In the genomic region with DNA sequence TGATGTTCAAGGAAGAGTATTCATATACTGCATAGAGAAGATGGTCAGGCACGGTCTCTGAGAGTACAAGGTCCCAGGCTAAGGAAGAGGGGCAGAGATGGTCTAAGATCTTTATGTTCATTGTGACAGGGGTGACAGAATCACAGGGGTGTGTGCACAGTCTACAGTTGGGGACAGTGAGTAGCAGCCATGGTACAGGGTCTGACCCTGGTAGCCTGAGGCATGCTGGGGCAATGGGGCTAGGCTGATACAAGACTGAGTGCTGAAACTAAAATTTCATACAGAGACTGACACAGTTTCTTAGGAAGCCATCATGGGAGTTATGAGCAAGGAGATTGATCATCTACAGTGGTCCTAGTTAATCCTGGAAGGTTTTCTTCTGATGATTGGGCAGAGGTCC, we compare ENCODE assay signal across 9 mouse cellular contexts. TPM values are rescaled to one million over a fixed set of nuclear protein-coding genes. Genes with fewer than 3 reads are reported as not detected.
A peak's percentile ranks its signal among the peaks of the same experiment; 100 is the strongest.
DNase-seq lines count a peak whose midpoint lies in the region; ATAC-seq lines count a peak whose summit lies in the region.
"Had no signal": no experiment of that assay in that cellular context is flagged by ENCODE, and none has a peak within 500 bp of the region (broad histone marks: within the 10 kb centered on the region; RNA-seq: fewer than 3 reads in every experiment).

No protein-coding gene starts in this region.

- ATAC-seq in kidney, embryonic 16.5 days (ENCODE audit: low FRiP score, low TSS enrichment) = no peak
- ATAC-seq in embryonic facial prominence, embryonic 15.5 days (ENCODE audit: insufficient number of reproducible peaks, low FRiP score, low TSS enrichment, low read depth) = no peak
- no peak for ATAC-seq in hindbrain, embryonic 12.5 days (ENCODE audit: low FRiP score)
- no peak for ATAC-seq in midbrain, embryonic 16.5 days

- H3K4me2 ChIP-seq in kidney, embryonic 16.5 days (replicated peaks; ENCODE audit: low read depth, low read length) = peak overlapping the region; percentile 65
- H3K4me2 ChIP-seq in embryonic facial prominence, embryonic 15.5 days (replicated peaks) = peak overlapping the region; percentile 76
- peak overlapping the region; percentile 68 for H3K4me2 ChIP-seq in hindbrain, embryonic 12.5 days (replicated peaks)
- H3K4me2 ChIP-seq in midbrain, embryonic 16.5 days (ENCODE audit: low read length) = peak overlapping the region; percentile 93

- peak overlapping the region; percentile 83; the same call in 1 of the 2 replicates for H3K4me3 ChIP-seq in kidney, embryonic 16.5 days (ENCODE audit: low read length)
- peak overlapping the region; percentile 87; the same call in 1 of the 2 replicates for H3K4me3 ChIP-seq in embryonic facial prominence, embryonic 15.5 days (replicated peaks)
- peak overlapping the region; percentile 71; the same call in 1 of the 2 replicates for H3K4me3 ChIP-seq in hindbrain, embryonic 12.5 days
- H3K4me3 ChIP-seq in midbrain, embryonic 16.5 days (ENCODE audit: low read depth, low read length) = peak overlapping the region; percentile 84

- H3K27ac ChIP-seq in kidney, embryonic 16.5 days (ENCODE audit: low read length) = no peak overlapping the region
- H3K27ac ChIP-seq in embryonic facial prominence, embryonic 15.5 days (replicated peaks) = no peak overlapping the region
- H3K27ac ChIP-seq in hindbrain, embryonic 12.5 days = no peak overlapping the region
- no peak overlapping the region for H3K27ac ChIP-seq in midbrain, embryonic 16.5 days (ENCODE audit: low read length)

- H3K4me1 ChIP-seq in kidney, embryonic 16.5 days (ENCODE audit: insufficient read depth, low read length) = peaks cover 15% of the 10 kb centered on the region
- H3K4me1 ChIP-seq in embryonic facial prominence, embryonic 15.5 days = peaks cover 29% of the 10 kb centered on the region
- peaks cover 17% of the 10 kb centered on the region for H3K4me1 ChIP-seq in hindbrain, embryonic 12.5 days
- H3K4me1 ChIP-seq in midbrain, embryonic 16.5 days (ENCODE audit: control insufficient read depth, insufficient read depth, low read length) = peaks cover 22% of the 10 kb centered on the region

- H3K27me3 ChIP-seq in kidney, embryonic 16.5 days (ENCODE audit: insufficient read depth, low read length) = no peaks in the 10 kb centered on the region
- no peaks in the 10 kb centered on the region for H3K27me3 ChIP-seq in embryonic facial prominence, embryonic 15.5 days
- H3K27me3 ChIP-seq in hindbrain, embryonic 12.5 days = no peaks in the 10 kb centered on the region
- H3K27me3 ChIP-seq in midbrain, embryonic 16.5 days (ENCODE audit: control insufficient read depth, insufficient read depth, low read depth, low read length) = no peaks in the 10 kb centered on the region

- DNase-seq in kidney, postnatal 4 days = no peak
- DNase-seq in urinary bladder, postnatal 4 days (ENCODE audit: low spot score in 2 of 2) = no peak
- no peak for DNase-seq in lung, postnatal 36 days
- DNase-seq in adrenal gland, adult 18-20 months (ENCODE audit: low spot score in 2 of 2) = no peak

- H3K9me3 ChIP-seq in kidney, embryonic 16.5 days (ENCODE audit: low read length) = no peaks in the 10 kb centered on the region
- no peaks in the 10 kb centered on the region for H3K9me3 ChIP-seq in embryonic facial prominence, embryonic 15.5 days (replicated peaks)
- no peaks in the 10 kb centered on the region for H3K9me3 ChIP-seq in hindbrain, embryonic 12.5 days (replicated peaks)
- no peaks in the 10 kb centered on the region for H3K9me3 ChIP-seq in midbrain, embryonic 16.5 days (replicated peaks; ENCODE audit: control insufficient read depth, low read length, poor library complexity, severe bottlenecking)

- no peaks in the 10 kb centered on the region for H3K36me3 ChIP-seq in kidney, embryonic 16.5 days (ENCODE audit: insufficient read depth, low read length)
- H3K36me3 ChIP-seq in embryonic facial prominence, embryonic 15.5 days = no peaks in the 10 kb centered on the region
- no peaks in the 10 kb centered on the region for H3K36me3 ChIP-seq in hindbrain, embryonic 12.5 days
- H3K36me3 ChIP-seq in midbrain, embryonic 16.5 days (ENCODE audit: control insufficient read depth, insufficient read depth, low read length) = no peaks in the 10 kb centered on the region

- WGBS in kidney, embryonic 16.5 days = 92% methylated on average over 1 of the region's 1 CpGs
- WGBS in embryonic facial prominence, embryonic 15.5 days = 100% methylated on average over 1 of the region's 1 CpGs
- 100% methylated on average over 1 of the region's 1 CpGs for WGBS in hindbrain, embryonic 12.5 days
- WGBS in midbrain, embryonic 16.5 days = 96% methylated on average over 1 of the region's 1 CpGs

- H3K9ac ChIP-seq in kidney, embryonic 16.5 days (replicated peaks; ENCODE audit: low read length) = peak overlapping the region; percentile 87; the same call in 1 of the 2 replicates
- no peak overlapping the region for H3K9ac ChIP-seq in embryonic facial prominence, embryonic 15.5 days
- peak overlapping the region; percentile 82; the same call in 1 of the 2 replicates for H3K9ac ChIP-seq in hindbrain, embryonic 12.5 days
- peak overlapping the region; percentile 94 for H3K9ac ChIP-seq in midbrain, embryonic 16.5 days (ENCODE audit: low read depth, low read length)

RNA-seq across cellular contexts. Expression of a gene that starts 1.3 kb away (rescaled TPM):
- 22.7 and 26.4 TPM in 2 replicates for polyA plus RNA-seq in kidney, embryonic 16.5 days (2015; fragmentation: Nextera tagmentation; extraction: Ambion mirVana)
- 21.9 and 22.6 TPM in 2 replicates for polyA plus RNA-seq in embryonic facial prominence, embryonic 15.5 days (2015; fragmentation: Nextera tagmentation; extraction: Ambion mirVana)
- 29.9 and 32.4 TPM in 2 replicates for polyA plus RNA-seq in hindbrain, embryonic 12.5 days (2016; fragmentation: Nextera tagmentation; extraction: Ambion mirVana)
- 28.1 and 30.3 TPM in 2 replicates for polyA plus RNA-seq in midbrain, embryonic 16.5 days (2015; fragmentation: Nextera tagmentation; extraction: Ambion mirVana)
- 10 to 100 TPM; 14.6 to 35.1 TPM for total RNA-seq in adrenal gland, adult 18-20 months (2021)

RNA-seq across cellular contexts. Expression of a gene that starts 48.9 kb away (rescaled TPM):
- 32.0 and 33.9 TPM in 2 replicates for polyA plus RNA-seq in kidney, embryonic 16.5 days (2015; fragmentation: Nextera tagmentation; extraction: Ambion mirVana)
- 28.5 and 29.5 TPM in 2 replicates for polyA plus RNA-seq in embryonic facial prominence, embryonic 15.5 days (2015; fragmentation: Nextera tagmentation; extraction: Ambion mirVana)
- 21.2 and 22.2 TPM in 2 replicates for polyA plus RNA-seq in hindbrain, embryonic 12.5 days (2016; fragmentation: Nextera tagmentation; extraction: Ambion mirVana)
- polyA plus RNA-seq in midbrain, embryonic 16.5 days (2015; fragmentation: Nextera tagmentation; extraction: Ambion mirVana) = 30.3 and 32.8 TPM in 2 replicates
- 10 to 100 TPM; 36.0 to 58.6 TPM for total RNA-seq in adrenal gland, adult 18-20 months (2021)

RNA-seq across cellular contexts. Expression of a gene that starts 51.3 kb away (rescaled TPM):
- polyA plus RNA-seq in kidney, embryonic 16.5 days (2015; fragmentation: Nextera tagmentation; extraction: Ambion mirVana) = 0.36 and 0.97 TPM in 2 replicates
- 0.25 and 0.51 TPM in 2 replicates for polyA plus RNA-seq in embryonic facial prominence, embryonic 15.5 days (2015; fragmentation: Nextera tagmentation; extraction: Ambion mirVana)
- 0.34 and 0.40 TPM in 2 replicates for polyA plus RNA-seq in hindbrain, embryonic 12.5 days (2016; fragmentation: Nextera tagmentation; extraction: Ambion mirVana)
- 0.51 and 0.62 TPM in 2 replicates for polyA plus RNA-seq in midbrain, embryonic 16.5 days (2015; fragmentation: Nextera tagmentation; extraction: Ambion mirVana)
- 1 to 10 TPM; 3.0 to 3.1 TPM for total RNA-seq in adrenal gland, adult 18-20 months (2021)
- total RNA-seq: common myeloid progenitor, adult 5-6 weeks had no signal
